ENCODE assay signal across 1 mouse cellular context in the genomic region with DNA sequence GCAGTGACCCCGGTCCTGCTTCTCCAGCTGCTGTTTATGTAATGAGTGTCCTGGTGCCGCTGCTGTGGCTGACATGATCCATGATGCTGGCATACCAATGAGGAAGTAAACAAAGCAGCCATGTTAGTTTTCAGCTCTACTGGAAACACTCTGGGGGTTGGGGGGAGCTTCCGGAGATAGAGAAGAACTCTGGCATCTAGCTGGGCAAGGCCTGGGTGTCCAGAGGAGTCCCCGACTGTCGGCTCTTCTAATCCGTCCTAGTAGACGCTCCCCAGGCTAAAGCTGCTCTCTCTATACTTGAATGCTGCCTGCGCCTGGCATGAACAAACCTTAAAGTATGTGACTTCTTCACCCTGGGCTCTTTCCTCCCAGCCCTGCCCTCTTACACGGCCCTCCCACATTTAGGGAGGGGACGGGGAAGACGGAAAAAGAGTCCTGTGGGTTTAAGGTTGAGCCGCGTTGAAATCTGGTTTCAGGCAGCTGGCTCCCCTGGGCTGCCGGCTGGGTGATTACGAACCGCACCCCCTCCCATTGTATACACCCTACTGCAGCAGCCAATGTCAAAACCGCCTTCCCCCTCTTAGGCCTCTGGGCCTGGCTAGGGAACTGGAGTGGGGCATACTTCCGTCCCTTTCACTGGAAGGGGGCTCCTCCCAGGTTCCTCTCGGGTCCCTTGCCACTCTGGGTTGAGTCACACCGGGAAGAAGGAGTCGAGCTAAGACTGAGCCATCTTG.
TF ChIP-seq lines count a peak whose summit lies in the region.

No protein-coding gene starts in this region.

TF ChIP-seq in MEL, 35 proteins besides CTCF, POLR2A, EP300 and RAD21 (continued from another document):
- peak; percentile 66 for TF ChIP-seq TBP (IDR thresholded peaks at IDR 0.05; ENCODE audit: low read depth, low read length)
- TF ChIP-seq MEF2A (IDR thresholded peaks at IDR 0.05; ENCODE audit: extremely low read depth, insufficient replicate concordance, low read depth, low read length, poor library complexity, severe bottlenecking): peak; percentile 8; the same call in 1 of the 2 replicates
- peak; percentile 5 for TF ChIP-seq MXI1 (IDR thresholded peaks at IDR 0.05; ENCODE audit: low read depth, low read length)
- TF ChIP-seq MAZ (IDR thresholded peaks at IDR 0.05; ENCODE audit: low read depth, low read length): peak; percentile 95
- peak; percentile 70 for TF ChIP-seq HCFC1 (IDR thresholded peaks at IDR 0.05; ENCODE audit: low read depth, low read length)
- TF ChIP-seq UBTF (IDR thresholded peaks at IDR 0.05; ENCODE audit: borderline replicate concordance, insufficient read depth, low read depth, low read length): no peak; the same call in 1 of the 2 replicates
